19 mouse cellular contexts compared by ENCODE assay signal in genomic region chr14:62816827-62817226, GRCm38 (mm10). TPM values are rescaled to one million over a fixed set of nuclear protein-coding genes. Genes with fewer than 3 reads are reported as not detected.
DNase-seq lines count a peak whose midpoint lies in the region; ATAC-seq and TF ChIP-seq lines count a peak whose summit lies in the region.
"Had no signal": no experiment of that assay in that cellular context is flagged by ENCODE, and none has a peak within 500 bp of the region (broad histone marks: within the 10 kb centered on the region; RNA-seq: fewer than 3 reads in every experiment).

No protein-coding gene starts in this region.

- 56% methylated on average over 4 of the region's 4 CpGs for WGBS in forebrain, postnatal 0 days
- 82% methylated on average over 4 of the region's 4 CpGs for WGBS in forebrain, embryonic 13.5 days

- H3K4me3 ChIP-seq in forebrain, postnatal 0 days (ENCODE audit: low read depth, low read length) = no peak overlapping the region
- H3K4me3 ChIP-seq in forebrain, embryonic 13.5 days = no peak overlapping the region
- H3K4me3 ChIP-seq in layer of hippocampus, adult 2 months = no peak overlapping the region
- H3K4me3 ChIP-seq: embryonic facial prominence, embryonic 10.5 days; embryonic facial prominence, embryonic 12.5 days; forebrain, embryonic 12.5 days had no signal

- H3K9me3 ChIP-seq in forebrain, postnatal 0 days (ENCODE audit: low read length) = no peaks in the 10 kb centered on the region
- no peaks in the 10 kb centered on the region for H3K9me3 ChIP-seq in forebrain, embryonic 13.5 days (replicated peaks)
- H3K9me3 ChIP-seq: embryonic facial prominence, embryonic 10.5 days; embryonic facial prominence, embryonic 12.5 days; forebrain, embryonic 12.5 days had no signal

- no peak overlapping the region for H3K4me2 ChIP-seq in forebrain, postnatal 0 days (ENCODE audit: low read depth)
- no peak overlapping the region for H3K4me2 ChIP-seq in forebrain, embryonic 13.5 days
- H3K4me2 ChIP-seq: embryonic facial prominence, embryonic 12.5 days; forebrain, embryonic 12.5 days had no signal

- H3K9ac ChIP-seq in forebrain, postnatal 0 days = no peak overlapping the region
- H3K9ac ChIP-seq in forebrain, embryonic 13.5 days = no peak overlapping the region
- H3K9ac ChIP-seq: embryonic facial prominence, embryonic 12.5 days; forebrain, embryonic 12.5 days had no signal

- no peaks in the 10 kb centered on the region for H3K27me3 ChIP-seq in forebrain, postnatal 0 days (ENCODE audit: insufficient read depth, low read length)
- H3K27me3 ChIP-seq in forebrain, embryonic 13.5 days = no peaks in the 10 kb centered on the region
- H3K27me3 ChIP-seq: embryonic facial prominence, embryonic 12.5 days; forebrain, embryonic 12.5 days had no signal

- no peak overlapping the region for H3K27ac ChIP-seq in forebrain, postnatal 0 days (ENCODE audit: low read depth, low read length)
- H3K27ac ChIP-seq in forebrain, embryonic 13.5 days = no peak overlapping the region
- H3K27ac ChIP-seq in layer of hippocampus, adult 2 months = peak overlapping the region; percentile 48; the same call in 1 of the 2 replicates
- H3K27ac ChIP-seq: embryonic facial prominence, embryonic 10.5 days; embryonic facial prominence, embryonic 12.5 days; forebrain, embryonic 12.5 days had no signal

- TF ChIP-seq POLR2A in brain, embryonic 14.5 days (IDR thresholded peaks at IDR 0.05; ENCODE audit: borderline replicate concordance, extremely low read depth, insufficient read depth, insufficient read length, poor library complexity, severe bottlenecking) = no peak

- peak; percentile 5 for DNase-seq in forebrain, postnatal 0 days
- no peak for DNase-seq in layer of hippocampus, adult 2 months (ENCODE audit: low spot score in 2 of 2)
- no peak for DNase-seq in layer of hippocampus, adult 11-12 months (ENCODE audit: low spot score)
- peak; percentile 9 for DNase-seq in brain, embryonic 14.5 days (ENCODE audit: low read depth)
- DNase-seq in heart, adult 8-10 months (ENCODE audit: low spot score) = no peak
- DNase-seq in adrenal gland, postnatal 4 days (ENCODE audit: low spot score in 2 of 2) = no peak
- DNase-seq: adrenal gland, adult 2 months; adrenal gland, postnatal 10 days; adrenal gland, postnatal 25 days; cerebellum, adult 11-12 months; cerebellum, adult 2 months; cerebellum, adult 9-10 months; cerebellum, postnatal 10 days; cerebellum, postnatal 25 days had no signal

- H3K4me1 ChIP-seq in forebrain, postnatal 0 days (ENCODE audit: insufficient read depth) = no peaks in the 10 kb centered on the region
- no peaks in the 10 kb centered on the region for H3K4me1 ChIP-seq in forebrain, embryonic 13.5 days
- H3K4me1 ChIP-seq: embryonic facial prominence, embryonic 10.5 days; embryonic facial prominence, embryonic 12.5 days; forebrain, embryonic 12.5 days had no signal

- no peak for TF ChIP-seq CTCF in forebrain, postnatal 0 days (IDR thresholded peaks at IDR 0.05; ENCODE audit: low read depth)
- TF ChIP-seq CTCF in layer of hippocampus, adult 2 months (conservative IDR thresholded peaks at IDR 0.05) = no peak
- TF ChIP-seq CTCF in brain, embryonic 14.5 days (IDR thresholded peaks at IDR 0.05; ENCODE audit: borderline replicate concordance, extremely low read depth, insufficient read depth, insufficient read length) = no peak

- ATAC-seq in forebrain, postnatal 0 days = no peak
- ATAC-seq in forebrain, embryonic 13.5 days = no peak
- ATAC-seq: forebrain, embryonic 16.5 days had no signal

- no peaks in the 10 kb centered on the region for H3K36me3 ChIP-seq in forebrain, postnatal 0 days (ENCODE audit: insufficient read depth)
- no peaks in the 10 kb centered on the region for H3K36me3 ChIP-seq in forebrain, embryonic 13.5 days (ENCODE audit: poor library complexity, severe bottlenecking)
- H3K36me3 ChIP-seq: embryonic facial prominence, embryonic 10.5 days; embryonic facial prominence, embryonic 12.5 days; forebrain, embryonic 12.5 days had no signal

RNA-seq across cellular contexts. Expression of gene Wdfy2, which starts 20.7 kb away (rescaled TPM):
- total RNA-seq in forebrain, postnatal 0 days (2014; rRNA removed) = 14.6 and 18.4 TPM in 2 replicates
- polyA plus RNA-seq in forebrain, postnatal 0 days (2015; fragmentation: Nextera tagmentation; extraction: Ambion mirVana) = 2.4 and 3.6 TPM in 2 replicates
- polyA plus RNA-seq in forebrain, embryonic 13.5 days (2015; fragmentation: Nextera tagmentation; extraction: Ambion mirVana) = 7.3 and 8.5 TPM in 2 replicates
- 10 to 100 TPM; 15.2 to 16.5 TPM for total RNA-seq in layer of hippocampus, adult 2 months (2021)
- 11.4 and 15.4 TPM in 2 replicates for polyA plus RNA-seq in brain, embryonic 14.5 days (2012; rRNA removed)
- 1 to 10 TPM; 5.8 to 7.2 (median 6.1) TPM for total RNA-seq in heart, adult 8-10 months (2022)
- 10 to 100 TPM; 33.7 to 35.2 TPM for total RNA-seq in adrenal gland, postnatal 4 days (2021)

RNA-seq across cellular contexts. Expression of gene Ints6, which starts 55.9 kb away (rescaled TPM):
- 20.3 and 25.4 TPM in 2 replicates for total RNA-seq in forebrain, postnatal 0 days (2014; rRNA removed)
- 4.3 and 9.1 TPM in 2 replicates for polyA plus RNA-seq in forebrain, postnatal 0 days (2015; fragmentation: Nextera tagmentation; extraction: Ambion mirVana)
- 17.9 and 19.4 TPM in 2 replicates for polyA plus RNA-seq in forebrain, embryonic 13.5 days (2015; fragmentation: Nextera tagmentation; extraction: Ambion mirVana)
- total RNA-seq in layer of hippocampus, adult 2 months (2021) = 10 to 100 TPM; 46.0 to 50.3 TPM
- polyA plus RNA-seq in brain, embryonic 14.5 days (2012; rRNA removed) = 14.0 and 17.4 TPM in 2 replicates
- total RNA-seq in heart, adult 8-10 months (2022) = 10 to 100 TPM; 12.7 to 15.2 (median 13.9) TPM
- 10 to 100 TPM; 52.4 to 56.5 TPM for total RNA-seq in adrenal gland, postnatal 4 days (2021)

Comparison
In these comparisons a context has a peak if more than half of its experiments do, and no peak if none do; other contexts are left out.
1. DNase-seq: peak in forebrain, postnatal 0 days (single experiment) and brain, embryonic 14.5 days (single experiment); none in layer of hippocampus, adult 2 months (0 of 2), layer of hippocampus, adult 11-12 months (single experiment), heart, adult 8-10 months (single experiment) and adrenal gland, postnatal 4 days (0 of 2).